Mouse (Mus musculus) heart, embryonic 13.5 days (tissue): ENCODE data around the gene Ppp1r12b. TPM values are rescaled to one million over a fixed set of nuclear protein-coding genes. Genes with fewer than 3 reads are reported as not detected.

Experiments
- microRNA-seq: library from miRNA; unstranded; fragments of <30 nt; microRNA quantifications from one replicate; pipeline ENCODE4, GENCODE M21; 2016
- polyA plus RNA-seq: library from polyadenylated mRNA; unstranded; fragments of >200 nt; fragmentation: Nextera tagmentation; extraction: Ambion mirVana; gene quantifications from 2 replicates; pipeline ENCODE4 v1.2.1, GENCODE M21; 2015

Ppp1r12b gene
- polyA plus RNA-seq, 1 experiment from 2014 or later, result 20.3 TPM

Small RNA genes within 50 kb of the gene (microRNA-seq; reads per million reads assigned to microRNA genes)
- gene Gm22232, result not detected

Other genes with a start within 250 kb of the Ppp1r12b start
- 42.5 and 51.5 TPM in 2 replicates for gene Ube2t, start 6.6 kb upstream of the Ppp1r12b start, polyA plus RNA-seq
- gene Lgr6, start 149.3 kb upstream of the Ppp1r12b start, polyA plus RNA-seq, result 1.3 and 2.7 TPM in 2 replicates
- 1.2 and 1.4 TPM in 2 replicates for gene Ptpn7, start 176.8 kb upstream of the Ppp1r12b start, polyA plus RNA-seq
- gene Arl8a, start 190.9 kb upstream of the Ppp1r12b start, polyA plus RNA-seq, result 33.3 and 33.9 TPM in 2 replicates
- not detected in 2 replicates for gene Gpr37l1, start 211.7 kb upstream of the Ppp1r12b start, polyA plus RNA-seq